Mouse (Mus musculus) bone marrow, adult 2 months (tissue): ENCODE data around the gene Zfpm1. TPM values are rescaled to one million over a fixed set of nuclear protein-coding genes. Genes with fewer than 3 reads are reported as not detected.
A peak's percentile ranks its signal among the peaks of the same experiment; 100 is the strongest.

Experiments
- H3K27ac ChIP-seq: fragments of 200-500 bp; 2 replicates; pipeline ENCODE4 v1.5.1; 2012; ENCODE audit warnings: low read depth, mild to moderate bottlenecking, control low read depth, inconsistent platforms, low read length; ENCODE audit not compliant: control insufficient read depth, poor library complexity, insufficient read depth
- H3K4me1 ChIP-seq: fragments of 200-500 bp; 2 replicates; pipeline ENCODE4 v1.6.1; 2011; ENCODE audit warnings: low read length; ENCODE audit not compliant: control insufficient read depth, insufficient read depth
- H3K4me3 ChIP-seq: fragments of 200-500 bp; replicated peaks from 2 replicates; pipeline ENCODE3; 2011; ENCODE audit warnings: mild to moderate bottlenecking, low read depth, low read length, control low read depth; ENCODE audit not compliant: control insufficient read depth
- CTCF ChIP-seq: fragments of 200-500 bp; IDR thresholded peaks from 2 replicates; pipeline ENCODE4 v1.5.1; 2011; ENCODE audit warnings: low read length, control low read depth; ENCODE audit not compliant: control insufficient read depth, insufficient read depth
- POLR2A ChIP-seq: fragments of 200-500 bp; IDR thresholded peaks from 2 replicates; pipeline ENCODE4 v1.6.1; 2011; ENCODE audit warnings: low read depth, mild to moderate bottlenecking, control low read depth, low read length, borderline replicate concordance; ENCODE audit not compliant: control insufficient read depth
- WGBS: fragments of 180-500 bp; shearing (Covaris S2); methylation state at CpG from one replicate; pipeline ENCODE4 v1.1.7; 2018; 5-methylcytosine and 5-hydroxymethylcytosine counted together
- polyA plus RNA-seq: library from polyadenylated mRNA; stranded (reverse); fragments of >200 nt; gene quantifications from 2 replicates; pipeline ENCODE4 v1.2.4, GENCODE M21; 2011; ENCODE audit warnings: low replicate concordance; ENCODE audit not compliant: missing spikeins, insufficient read depth, insufficient read length

Zfpm1 gene
- polyA plus RNA-seq, 1 experiment: 324 TPM

DNA sequence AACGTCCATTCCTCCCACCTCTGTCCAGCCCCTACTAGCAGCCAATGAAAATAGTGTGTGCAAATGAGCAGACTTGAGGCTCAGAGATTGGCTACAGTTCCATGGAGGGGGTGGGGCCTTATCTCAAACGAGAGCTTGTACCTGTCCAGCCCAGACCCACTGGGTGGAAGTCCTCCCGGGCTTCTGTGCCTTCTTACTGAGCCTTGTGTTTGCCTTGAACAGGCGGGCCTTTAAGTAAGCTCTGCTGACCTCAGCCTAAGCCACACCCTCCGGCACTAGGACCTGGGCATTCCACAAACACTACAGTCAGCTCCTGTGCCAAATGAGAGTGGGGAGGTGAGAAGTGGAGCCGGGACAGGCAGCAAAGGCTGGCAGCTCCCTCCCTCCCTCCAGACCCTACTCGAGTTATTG, 12.3 kb downstream of the Zfpm1 start:
- H3K27ac ChIP-seq: peak overlapping the region; percentile 4
- TF ChIP-seq POLR2A (no peak), CTCF (no peak)
- no peak overlapping the region for H3K4me3 ChIP-seq
- WGBS: 24% methylated on average over 7 of the region's 7 CpGs
- peaks cover 5% of the 10 kb centered on the region for H3K4me1 ChIP-seq

DNA sequence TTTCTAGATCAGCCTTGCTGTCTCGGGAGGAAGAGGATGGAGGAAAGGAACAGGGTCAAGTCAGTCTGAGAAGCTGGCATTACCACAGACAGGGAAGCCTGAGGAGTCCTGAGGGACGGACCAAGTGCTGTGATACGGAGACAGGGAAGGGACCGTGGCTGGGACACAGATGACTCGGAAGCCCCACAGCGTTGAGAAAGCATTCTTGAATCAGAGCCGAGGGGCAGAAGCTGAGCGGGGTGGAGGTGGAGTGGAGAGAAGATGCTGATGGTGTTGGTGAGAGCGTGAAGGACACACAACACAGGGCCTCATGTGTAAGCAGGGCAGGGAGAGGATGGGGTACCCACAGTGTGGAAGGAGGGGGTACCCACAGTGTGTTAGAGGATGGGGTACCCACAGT, 13.4 kb downstream of the Zfpm1 start:
- no peak overlapping the region for H3K4me3 ChIP-seq
- no peak for TF ChIP-seq POLR2A
- TF ChIP-seq CTCF: no peak
- 78% methylated on average over 9 of the region's 9 CpGs for WGBS
- no peak overlapping the region for H3K27ac ChIP-seq
- peaks cover 6% of the 10 kb centered on the region for H3K4me1 ChIP-seq

DNA sequence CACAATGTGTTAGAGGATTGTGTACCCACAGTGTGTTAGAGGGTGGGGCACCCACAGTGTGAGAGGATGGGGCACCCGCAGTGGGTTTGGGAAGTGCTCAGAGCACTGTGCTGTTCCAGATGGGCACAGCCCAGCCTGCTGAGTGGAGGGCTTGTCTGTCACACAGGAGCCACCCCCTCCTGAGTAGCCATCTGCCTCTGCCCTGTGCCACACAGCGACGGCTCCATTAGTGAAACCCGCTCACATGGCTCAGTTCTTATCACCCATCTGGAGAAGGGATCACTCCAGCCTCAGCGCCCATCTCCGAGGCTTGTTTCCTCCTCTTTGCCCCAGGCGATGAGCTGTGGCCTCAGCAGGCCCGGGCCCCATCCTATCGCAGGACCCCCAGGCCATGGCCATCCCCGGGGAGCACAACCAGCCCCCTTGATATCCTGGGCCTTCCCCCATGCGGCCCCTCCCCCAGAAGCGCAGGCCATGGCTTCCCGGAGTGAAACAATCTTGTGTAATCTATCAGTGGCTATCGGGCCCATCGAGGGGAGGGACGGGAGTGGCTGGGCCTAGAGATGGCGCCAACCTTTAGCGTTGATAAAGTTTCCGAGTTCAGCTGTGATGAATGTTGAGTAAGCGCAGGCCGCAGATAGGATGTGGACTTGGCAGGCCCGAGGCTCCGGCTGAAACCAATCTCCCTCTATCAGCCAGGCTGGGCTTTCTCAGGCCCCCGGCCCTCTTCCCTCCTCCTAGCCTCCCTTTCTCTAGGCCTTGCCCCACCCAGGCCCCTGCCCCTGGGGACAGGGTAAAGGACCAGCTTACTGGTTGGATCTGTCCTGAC, 14.4 kb downstream of the Zfpm1 start:
- 43% methylated on average over 24 of the region's 24 CpGs for WGBS
- Histone ChIP-seq H3K4me1 (peaks cover 6% of the 10 kb centered on the region), H3K4me3 (no peak overlapping the region), H3K27ac (peak overlapping the region; percentile 24)
- TF ChIP-seq POLR2A (no peak), CTCF (no peak)

DNA sequence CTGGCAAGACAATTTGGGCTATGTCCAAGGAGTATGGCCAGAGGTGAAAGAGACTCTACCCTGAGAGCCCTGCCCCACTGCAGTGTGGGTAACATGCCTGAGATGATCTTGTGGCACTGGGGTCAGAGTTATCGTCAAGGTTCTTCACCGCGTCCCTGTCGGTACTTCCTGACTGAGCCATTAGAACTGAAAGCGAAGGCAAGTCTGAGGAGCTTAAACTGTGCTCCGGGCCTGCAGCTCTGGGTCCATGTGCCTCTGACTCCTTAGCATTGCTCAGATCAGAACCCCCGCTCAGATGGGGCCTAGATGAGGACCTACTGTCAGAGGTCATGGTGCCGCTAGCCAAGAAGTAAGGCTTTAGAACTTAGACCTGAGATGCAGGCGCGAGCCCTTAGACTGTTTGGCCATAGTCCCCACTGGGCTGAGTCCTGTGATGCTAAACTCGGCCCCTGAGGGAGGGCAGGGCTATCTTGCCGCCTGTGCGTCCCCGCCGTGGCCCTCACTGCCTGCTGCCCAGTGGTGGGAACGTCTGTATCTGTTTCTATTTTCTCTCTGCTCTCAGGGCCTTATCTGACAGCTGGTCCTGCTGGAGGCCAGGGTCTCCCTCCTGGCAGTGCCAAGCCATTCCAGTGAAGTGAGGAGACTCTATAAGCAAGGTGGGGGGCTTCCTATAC, 17.8 kb downstream of the Zfpm1 start:
- Histone ChIP-seq H3K4me1 (peaks cover 8% of the 10 kb centered on the region), H3K27ac (peak overlapping the region; percentile 10; the same call in 1 of the 2 replicates), H3K4me3 (no peak overlapping the region)
- 54% methylated on average over 16 of the region's 16 CpGs for WGBS
- TF ChIP-seq CTCF (no peak), POLR2A (no peak)

DNA sequence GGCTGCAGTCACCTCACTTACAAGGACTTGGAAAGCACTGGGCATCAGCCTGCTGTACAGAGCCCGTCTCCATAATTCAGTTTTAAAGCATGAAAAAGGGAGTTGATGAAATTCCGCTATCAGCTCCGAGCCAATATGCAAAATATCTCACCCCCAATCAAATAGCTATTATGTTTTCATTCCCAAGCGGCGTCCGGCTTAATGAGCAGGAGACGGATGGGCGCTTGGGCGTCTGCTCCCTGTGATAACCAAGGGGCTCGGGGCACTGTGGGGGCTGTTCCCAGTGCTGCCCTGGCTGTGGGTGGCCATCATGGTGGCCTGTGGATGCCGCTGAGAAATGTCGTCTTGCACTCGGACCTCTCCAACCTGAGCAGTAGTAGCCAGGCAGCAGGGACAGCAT, 19.1 kb downstream of the Zfpm1 start:
- Histone ChIP-seq H3K4me1 (peaks cover 8% of the 10 kb centered on the region), H3K4me3 (no peak overlapping the region), H3K27ac (no peak overlapping the region; the same call in 1 of the 2 replicates)
- no peak for TF ChIP-seq CTCF
- 91% methylated on average over 13 of the region's 13 CpGs for WGBS

DNA sequence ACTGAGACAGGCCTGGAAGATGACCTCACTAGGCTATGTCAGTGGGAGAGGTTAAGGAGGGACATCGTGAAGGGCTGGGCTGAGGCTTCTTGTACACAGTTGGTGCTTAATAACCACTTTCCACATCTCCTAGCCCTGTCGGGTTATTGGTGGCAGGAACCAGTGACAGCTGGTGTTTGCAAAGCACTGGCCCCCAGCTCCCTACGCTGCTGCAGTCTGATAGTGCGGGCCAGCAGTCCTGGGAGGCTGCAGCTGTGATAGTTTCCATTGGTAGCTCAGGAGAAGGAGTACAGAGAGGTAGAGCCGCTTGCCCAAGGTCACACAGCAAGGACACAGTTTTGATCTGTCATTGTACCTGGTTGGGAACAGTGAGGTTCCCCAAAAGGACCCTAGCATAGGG, 19.9 kb downstream of the Zfpm1 start:
- 62% methylated on average over 5 of the region's 5 CpGs for WGBS
- Histone ChIP-seq H3K4me3 (no peak overlapping the region), H3K27ac (no peak overlapping the region), H3K4me1 (peaks cover 8% of the 10 kb centered on the region)
- TF ChIP-seq CTCF (no peak), POLR2A (no peak)

DNA sequence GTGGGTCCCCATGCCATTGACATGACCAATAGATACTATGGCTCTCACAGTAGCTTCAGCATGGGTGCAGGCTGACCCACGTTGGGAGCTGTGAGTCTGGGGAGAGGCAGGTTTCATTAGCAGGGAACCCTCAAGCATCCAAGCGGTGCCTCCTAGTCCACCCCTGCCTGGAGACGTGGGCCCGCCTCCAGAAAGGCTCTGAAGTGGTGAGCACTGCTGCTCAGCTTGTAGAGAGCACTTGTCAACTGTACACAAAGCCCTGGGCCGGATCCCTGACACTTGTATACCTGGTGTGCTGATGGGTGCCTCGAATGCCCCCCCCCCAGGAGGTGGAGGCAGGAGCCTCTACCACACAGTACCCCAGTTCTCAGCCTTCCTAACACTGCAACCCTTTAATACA, 21.5 kb downstream of the Zfpm1 start:
- no peak overlapping the region for H3K27ac ChIP-seq

DNA sequence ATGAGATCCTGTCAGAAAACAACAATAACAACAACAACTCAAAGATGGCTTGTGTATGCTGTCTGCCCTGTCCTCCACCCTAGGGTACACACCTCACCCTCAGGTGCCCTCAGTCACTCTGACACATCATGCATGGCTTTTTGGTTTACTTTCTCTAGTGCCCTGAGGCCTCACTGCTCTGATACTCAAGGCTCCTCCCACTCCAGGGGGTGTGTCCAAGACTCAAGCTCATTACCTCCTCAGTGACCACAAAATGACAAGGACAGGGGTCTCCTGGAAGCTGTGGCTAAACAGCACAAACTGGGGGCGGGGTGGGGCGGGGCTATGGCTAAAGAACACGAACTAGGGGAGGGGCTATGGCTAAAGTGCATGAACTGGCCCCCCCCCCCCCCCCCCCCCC, 22.1 kb downstream of the Zfpm1 start:
- TF ChIP-seq POLR2A (no peak), CTCF (no peak)
- no peak overlapping the region for H3K27ac ChIP-seq
- H3K4me3 ChIP-seq: no peak overlapping the region
- WGBS: 0% methylated on average over 3 of the region's 3 CpGs
- H3K4me1 ChIP-seq: peaks cover 9% of the 10 kb centered on the region

More for the DNA sequence above, 21.5 kb downstream of the Zfpm1 start:
- Histone ChIP-seq H3K4me1 (peaks cover 11% of the 10 kb centered on the region), H3K4me3 (no peak overlapping the region)
- WGBS: 50% methylated on average over 6 of the region's 6 CpGs
- no peak for TF ChIP-seq POLR2A
- TF ChIP-seq CTCF: no peak
